Mouse (Mus musculus) brown adipose tissue, adult 24 weeks (tissue): Measurements from ENCODE around the gene Fam3b. TPM values are rescaled to one million over a fixed set of nuclear protein-coding genes. Genes with fewer than 3 reads are reported as not detected.

Experiments used
- H3K27ac ChIP-seq: fragments of 200-500 bp; replicated peaks from 2 replicates; pipeline ENCODE4 v1.5.1; 2012; ENCODE audit warnings: low read depth, mild to moderate bottlenecking, low read length
- H3K4me1 ChIP-seq: fragments of 200-500 bp; 2 replicates; pipeline ENCODE4 v1.6.1; 2012; ENCODE audit warnings: low read length, mixed read lengths; ENCODE audit not compliant: control insufficient read depth, insufficient read depth, insufficient read length
- H3K4me3 ChIP-seq: fragments of 200-500 bp; 2 replicates; pipeline ENCODE4 v1.5.1; 2012; ENCODE audit warnings: low read depth, mild to moderate bottlenecking, low read length, moderate library complexity; ENCODE audit not compliant: insufficient read depth
- polyA plus RNA-seq: library from polyadenylated mRNA; stranded (reverse); fragments of >200 nt; gene quantifications from 2 replicates; pipeline ENCODE4 v1.2.4, GENCODE M21; 2012; ENCODE audit not compliant: missing spikeins, insufficient read depth, insufficient read length

Fam3b gene
- polyA plus RNA-seq, 1 experiment: not detected

- Histone ChIP-seq H3K4me1 (no peaks in the 10 kb centered on the region), H3K4me3 (no peak overlapping the region), H3K27ac (no peak overlapping the region)
Observed at GRCm38 (mm10) chr16:97507783-97508182, 6.8 kb downstream of the Fam3b start.

- H3K4me3 ChIP-seq: no peak overlapping the region
- H3K4me1 ChIP-seq: no peaks in the 10 kb centered on the region
- H3K27ac ChIP-seq: no peak overlapping the region
Observed at GRCm38 (mm10) chr16:97504793-97505192, 9.8 kb downstream of the Fam3b start.

GRCm38 (mm10) chr16:97503849-97504248, 10.8 kb downstream of the Fam3b start:
- Histone ChIP-seq H3K4me3 (no peak overlapping the region), H3K4me1 (no peaks in the 10 kb centered on the region), H3K27ac (no peak overlapping the region)

- H3K4me1 ChIP-seq: no peaks in the 10 kb centered on the region
- no peak overlapping the region for H3K27ac ChIP-seq
- no peak overlapping the region for H3K4me3 ChIP-seq
Observed at GRCm38 (mm10) chr16:97500901-97501300, 13.7 kb downstream of the Fam3b start.

- H3K27ac ChIP-seq: no peak overlapping the region
- H3K4me3 ChIP-seq: no peak overlapping the region
- no peaks in the 10 kb centered on the region for H3K4me1 ChIP-seq
Observed at GRCm38 (mm10) chr16:97499450-97499849, 15.2 kb downstream of the Fam3b start.

GRCm38 (mm10) chr16:97498139-97498538, 16.5 kb downstream of the Fam3b start:
- H3K27ac ChIP-seq: no peak overlapping the region
- H3K4me1 ChIP-seq: no peaks in the 10 kb centered on the region
- H3K4me3 ChIP-seq: no peak overlapping the region

- no peak overlapping the region for H3K4me3 ChIP-seq
- H3K27ac ChIP-seq: no peak overlapping the region
- no peaks in the 10 kb centered on the region for H3K4me1 ChIP-seq
Observed at GRCm38 (mm10) chr16:97497682-97498081, 16.9 kb downstream of the Fam3b start.

- Histone ChIP-seq H3K27ac (no peak overlapping the region), H3K4me1 (no peaks in the 10 kb centered on the region), H3K4me3 (no peak overlapping the region)
Observed at GRCm38 (mm10) chr16:97496026-97496425, 18.6 kb downstream of the Fam3b start.

- no peak overlapping the region for H3K4me3 ChIP-seq
- H3K27ac ChIP-seq: no peak overlapping the region
- H3K4me1 ChIP-seq: no peaks in the 10 kb centered on the region
Observed at GRCm38 (mm10) chr16:97492369-97492768, 22.2 kb downstream of the Fam3b start.

GRCm38 (mm10) chr16:97478655-97479054, 36.0 kb downstream of the Fam3b start:
- Histone ChIP-seq H3K27ac (no peak overlapping the region), H3K4me1 (no peaks in the 10 kb centered on the region), H3K4me3 (no peak overlapping the region)

GRCm38 (mm10) chr16:97476524-97476923, 38.1 kb downstream of the Fam3b start:
- H3K27ac ChIP-seq: no peak overlapping the region
- H3K4me3 ChIP-seq: no peak overlapping the region
- no peaks in the 10 kb centered on the region for H3K4me1 ChIP-seq

- no peak overlapping the region for H3K4me3 ChIP-seq
- no peaks in the 10 kb centered on the region for H3K4me1 ChIP-seq
- H3K27ac ChIP-seq: no peak overlapping the region
Observed at GRCm38 (mm10) chr16:97475581-97475980, 39.0 kb downstream of the Fam3b start.

- Histone ChIP-seq H3K4me1 (no peaks in the 10 kb centered on the region), H3K4me3 (no peak overlapping the region), H3K27ac (no peak overlapping the region)
Observed at GRCm38 (mm10) chr16:97474671-97475070, 39.9 kb downstream of the Fam3b start.

- H3K4me3 ChIP-seq: no peak overlapping the region
- H3K27ac ChIP-seq: no peak overlapping the region
- no peaks in the 10 kb centered on the region for H3K4me1 ChIP-seq
Observed at GRCm38 (mm10) chr16:97467993-97468791, 46.4 kb downstream of the Fam3b start.

GRCm38 (mm10) chr16:97467472-97467871, 47.1 kb downstream of the Fam3b start:
- Histone ChIP-seq H3K4me1 (no peaks in the 10 kb centered on the region), H3K27ac (no peak overlapping the region), H3K4me3 (no peak overlapping the region)

GRCm38 (mm10) chr16:97466182-97466957, 48.2 kb downstream of the Fam3b start:
- H3K4me1 ChIP-seq: no peaks in the 10 kb centered on the region
- H3K4me3 ChIP-seq: no peak overlapping the region
- no peak overlapping the region for H3K27ac ChIP-seq
